Comparison of ENCODE assay signal across 16 mouse cellular contexts in genomic region chr5:16229384-16229783, GRCm38 (mm10).
A peak's percentile ranks its signal among the peaks of the same experiment; 100 is the strongest.
DNase-seq lines count a peak whose midpoint lies in the region; ATAC-seq and TF ChIP-seq lines count a peak whose summit lies in the region.
"Had no signal": no experiment of that assay in that cellular context is flagged by ENCODE, and none has a peak within 500 bp of the region (broad histone marks: within the 10 kb centered on the region; RNA-seq: fewer than 3 reads in every experiment).

No protein-coding gene starts in this region.

- no peaks in the 10 kb centered on the region for H3K9me3 ChIP-seq in forebrain, embryonic 15.5 days
- no peaks in the 10 kb centered on the region for H3K9me3 ChIP-seq in forebrain, embryonic 11.5 days (ENCODE audit: control insufficient read depth, low read length)
- H3K9me3 ChIP-seq in hindbrain, postnatal 0 days (ENCODE audit: low read length), result no peaks in the 10 kb centered on the region
- H3K9me3 ChIP-seq in hindbrain, embryonic 10.5 days, result no peaks in the 10 kb centered on the region
- H3K9me3 ChIP-seq: midbrain, embryonic 12.5 days had no signal

- peaks cover 11% of the 10 kb centered on the region; the same call in 1 of the 2 replicates for H3K4me1 ChIP-seq in forebrain, embryonic 15.5 days
- H3K4me1 ChIP-seq in forebrain, embryonic 11.5 days (replicated peaks; ENCODE audit: control insufficient read depth, insufficient read depth, low read length), result no peaks in the 10 kb centered on the region
- 0 out of 2 replicates have a peak, but pooled peaks cover 2% of the 10 kb centered on the region for H3K4me1 ChIP-seq in hindbrain, postnatal 0 days (ENCODE audit: insufficient read depth, low read length)
- no peaks in the 10 kb centered on the region for H3K4me1 ChIP-seq in hindbrain, embryonic 10.5 days (replicated peaks)

- DNase-seq in forebrain, embryonic 11.5 days (ENCODE audit: low spot score), result no peak
- DNase-seq in hindbrain, postnatal 0 days (ENCODE audit: low spot score), result peak; percentile 30
- no peak for DNase-seq in hindbrain, embryonic 10.5 days (ENCODE audit: low spot score)
- peak; percentile 21 for DNase-seq in gastrocnemius, postnatal 14 days
- peak; percentile 52 for DNase-seq in lung, postnatal 14 days
- DNase-seq in frontal cortex, postnatal 14 days (ENCODE audit: low spot score in 2 of 2), result no peak
- no peak for DNase-seq in left cerebral cortex, postnatal 25 days (ENCODE audit: low spot score in 2 of 2)
- DNase-seq: B cell, adult 2 months; cerebellum, adult 2 months; kidney, adult 2 months; liver, postnatal 0 days; retina, postnatal 1 day; thymus, postnatal 4 days had no signal

- H3K27ac ChIP-seq in forebrain, embryonic 15.5 days (replicated peaks), result no peak overlapping the region
- H3K27ac ChIP-seq in forebrain, embryonic 11.5 days (ENCODE audit: low read depth, low read length), result no peak overlapping the region
- no peak overlapping the region for H3K27ac ChIP-seq in hindbrain, postnatal 0 days
- H3K27ac ChIP-seq in hindbrain, embryonic 10.5 days, result no peak overlapping the region
- H3K27ac ChIP-seq: midbrain, embryonic 12.5 days had no signal

- no peaks in the 10 kb centered on the region for H3K27me3 ChIP-seq in forebrain, embryonic 15.5 days
- no peaks in the 10 kb centered on the region for H3K27me3 ChIP-seq in forebrain, embryonic 11.5 days (ENCODE audit: control insufficient read depth, insufficient read depth, low read length)
- no peaks in the 10 kb centered on the region for H3K27me3 ChIP-seq in hindbrain, postnatal 0 days (ENCODE audit: insufficient read depth, low read length)
- H3K27me3 ChIP-seq in hindbrain, embryonic 10.5 days (ENCODE audit: insufficient read depth, poor library complexity, severe bottlenecking), result no peaks in the 10 kb centered on the region
- H3K27me3 ChIP-seq: midbrain, embryonic 12.5 days had no signal

- H3K4me3 ChIP-seq in forebrain, embryonic 15.5 days, result no peak overlapping the region
- no peak overlapping the region for H3K4me3 ChIP-seq in forebrain, embryonic 11.5 days (ENCODE audit: low read depth, low read length)
- no peak overlapping the region for H3K4me3 ChIP-seq in hindbrain, postnatal 0 days (ENCODE audit: low read length)
- no peak overlapping the region for H3K4me3 ChIP-seq in hindbrain, embryonic 10.5 days
- H3K4me3 ChIP-seq: erythroblast, embryonic 14.5 days; midbrain, embryonic 12.5 days had no signal

- H3K9ac ChIP-seq in forebrain, embryonic 15.5 days (replicated peaks), result no peak overlapping the region
- no peak overlapping the region for H3K9ac ChIP-seq in forebrain, embryonic 11.5 days (ENCODE audit: low read length)
- H3K9ac ChIP-seq in hindbrain, postnatal 0 days (replicated peaks; ENCODE audit: low read length), result no peak overlapping the region
- H3K9ac ChIP-seq: liver, postnatal 0 days; midbrain, embryonic 12.5 days had no signal

- ATAC-seq in forebrain, embryonic 15.5 days (replicated peaks), result peak; percentile 76
- no peak for ATAC-seq in forebrain, embryonic 11.5 days (replicated peaks; ENCODE audit: low FRiP score)
- ATAC-seq in hindbrain, postnatal 0 days, result peak; percentile 70; the same call in 1 of the 2 replicates
- ATAC-seq: liver, postnatal 0 days had no signal

- H3K36me3 ChIP-seq in forebrain, embryonic 15.5 days, result no peaks in the 10 kb centered on the region
- no peaks in the 10 kb centered on the region for H3K36me3 ChIP-seq in forebrain, embryonic 11.5 days (ENCODE audit: control insufficient read depth, insufficient read depth, low read length)
- H3K36me3 ChIP-seq in hindbrain, postnatal 0 days (ENCODE audit: insufficient read depth, low read length), result no peaks in the 10 kb centered on the region
- H3K36me3 ChIP-seq in hindbrain, embryonic 10.5 days, result no peaks in the 10 kb centered on the region
- H3K36me3 ChIP-seq: midbrain, embryonic 12.5 days had no signal

- H3K4me2 ChIP-seq in forebrain, embryonic 15.5 days (replicated peaks), result no peak overlapping the region
- H3K4me2 ChIP-seq in forebrain, embryonic 11.5 days (ENCODE audit: low read depth, low read length, severe bottlenecking), result no peak overlapping the region
- H3K4me2 ChIP-seq in hindbrain, postnatal 0 days (ENCODE audit: low read depth, low read length), result no peak overlapping the region
- H3K4me2 ChIP-seq: midbrain, embryonic 12.5 days had no signal

- no peak for TF ChIP-seq CTCF in hindbrain, postnatal 0 days (IDR thresholded peaks at IDR 0.05; ENCODE audit: low read depth)

- WGBS in forebrain, embryonic 15.5 days, result 75% methylated on average over 3 of the region's 3 CpGs
- WGBS in forebrain, embryonic 11.5 days, result 89% methylated on average over 3 of the region's 3 CpGs
- 52% methylated on average over 3 of the region's 3 CpGs for WGBS in hindbrain, postnatal 0 days
- WGBS in hindbrain, embryonic 10.5 days, result 90% methylated on average over 3 of the region's 3 CpGs

- intact Hi-C loops in gastrocnemius, postnatal 14 days (cut with DNase I; ENCODE audit: low total_unique reads), result no loop called here
- intact Hi-C loops in left cerebral cortex, postnatal 25 days (cut with DNase I), result no loop called here

Comparison
In these comparisons a context has a peak if more than half of its experiments do, and no peak if none do; other contexts are left out.
1. DNase-seq: peak in hindbrain, postnatal 0 days (single experiment), gastrocnemius, postnatal 14 days (single experiment) and lung, postnatal 14 days (single experiment); none in forebrain, embryonic 11.5 days (single experiment), hindbrain, embryonic 10.5 days (single experiment), frontal cortex, postnatal 14 days (0 of 2) and left cerebral cortex, postnatal 25 days (0 of 2).